Mouse (Mus musculus) megakaryocyte, embryonic 14.5 days (primary cell): ENCODE data around the gene Lmod1.

Experiments used
- FLI1 ChIP-seq: IDR thresholded peaks from 2 replicates; pipeline ENCODE4 v1.6.1; 2012; ENCODE audit warnings: low read length, inconsistent platforms, mixed read lengths
- GATA1 ChIP-seq: IDR thresholded peaks from 3 replicates; pipeline ENCODE4 v1.6.1; 2012; ENCODE audit warnings: mixed read lengths, low read length, inconsistent platforms, borderline replicate concordance

GRCm38 (mm10) chr1:135380071-135380991 lies 55.7 kb downstream of the Lmod1 start:
- TF ChIP-seq GATA1 (no peak), FLI1 (no peak)
